Mouse (Mus musculus): ENCODE data around the gene Ina.

DNA sequence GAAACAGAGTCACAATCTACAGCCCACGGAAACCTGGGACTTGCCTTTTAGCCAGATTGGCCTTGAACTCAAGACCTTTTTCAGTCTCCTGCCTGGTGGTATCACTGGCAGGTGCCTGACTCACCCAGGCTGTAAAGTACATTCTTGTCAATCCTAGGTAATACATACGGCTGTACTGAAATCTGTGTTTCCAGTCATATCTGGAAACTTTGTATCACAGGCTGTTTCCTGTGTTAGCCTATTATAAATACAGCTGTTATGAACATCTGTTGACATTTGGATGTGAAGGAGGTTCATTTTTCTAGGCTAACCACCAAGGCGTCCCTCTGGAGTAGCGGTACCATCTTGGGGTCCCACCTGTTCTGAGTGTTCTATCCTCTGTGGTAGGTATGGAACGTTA is 4.6 kb upstream of the Ina start:
- TF ChIP-seq CTCF (IDR thresholded peaks at IDR 0.05; ENCODE audit: low read depth) = no peak
- TF ChIP-seq EP300 (IDR thresholded peaks at IDR 0.05; ENCODE audit: low read depth) = no peak
